Mouse (Mus musculus) heart, embryonic 16.5 days (tissue): ENCODE results near the gene Hipk1. TPM values are rescaled to one million over a fixed set of nuclear protein-coding genes. Genes with fewer than 3 reads are reported as not detected.
A peak's percentile ranks its signal among the peaks of the same experiment; 100 is the strongest.
"Not testable (repeated sequence)": the region's sequence is repeated elsewhere in the genome, so short reads cannot be mapped to it uniquely, and the experiment has no call there.

Experiments
- ATAC-seq: fragments of 200-750 bp; cut with Nextera tagmentation; replicated peaks from 2 replicates; pipeline ENCODE4 v1.8.0; 2017; ENCODE audit warnings: moderate number of reproducible peaks; ENCODE audit not compliant: insufficient read depth, low FRiP score; ENCODE audit errors: extremely low read depth
- H3K27ac ChIP-seq: fragments of 300-500 bp; sonication (generic); 2 replicates; pipeline ENCODE4 v1.5.1; 2014; ENCODE audit warnings: mild to moderate bottlenecking, low read length, control low read depth, moderate library complexity
- H3K27me3 ChIP-seq: fragments of 300-500 bp; sonication (generic); 2 replicates; pipeline ENCODE4 v1.6.1; 2014; ENCODE audit warnings: low read length, mixed read lengths; ENCODE audit not compliant: control insufficient read depth, insufficient read depth
- H3K36me3 ChIP-seq: fragments of 300-500 bp; sonication (generic); 2 replicates; pipeline ENCODE4 v1.6.1; 2014; ENCODE audit not compliant: control insufficient read depth, insufficient read depth
- H3K4me1 ChIP-seq: fragments of 300-500 bp; sonication (generic); 2 replicates; pipeline ENCODE4 v1.6.1; 2014; ENCODE audit warnings: low read length, mixed read lengths; ENCODE audit not compliant: control insufficient read depth, insufficient read depth
- H3K4me2 ChIP-seq: fragments of 300-500 bp; sonication (generic); 2 replicates; pipeline ENCODE4 v1.6.1; 2014; ENCODE audit warnings: low read depth, mild to moderate bottlenecking, control low read depth, low read length
- H3K4me3 ChIP-seq: fragments of 300-500 bp; sonication (generic); 2 replicates; pipeline ENCODE4 v1.5.1; 2014; ENCODE audit warnings: mild to moderate bottlenecking, control low read depth, low read length
- H3K9ac ChIP-seq: fragments of 300-500 bp; sonication (generic); 2 replicates; pipeline ENCODE4 v1.6.1; 2014; ENCODE audit warnings: low read length, control low read depth
- H3K9me3 ChIP-seq: fragments of 300-500 bp; sonication (generic); replicated peaks from 2 replicates; pipeline ENCODE4 v1.6.1; 2016; ENCODE audit warnings: low read length; ENCODE audit not compliant: control insufficient read depth
- WGBS: fragments of 180-500 bp; shearing (Covaris S2); extraction: QIAGEN DNeasy Blood & Tissue Kit; methylation state at CpG from one replicate; pipeline ENCODE4 v1.1.7; 2014; 5-methylcytosine and 5-hydroxymethylcytosine counted together
- polyA plus RNA-seq: library from polyadenylated mRNA; unstranded; fragments of >200 nt; fragmentation: Nextera tagmentation; extraction: Ambion mirVana; gene quantifications from 2 replicates; pipeline ENCODE4 v1.2.1, GENCODE M21; 2015

Gene Hipk1
- polyA plus RNA-seq, 1 experiment from 2014 or later, result 11.6 TPM

DNA sequence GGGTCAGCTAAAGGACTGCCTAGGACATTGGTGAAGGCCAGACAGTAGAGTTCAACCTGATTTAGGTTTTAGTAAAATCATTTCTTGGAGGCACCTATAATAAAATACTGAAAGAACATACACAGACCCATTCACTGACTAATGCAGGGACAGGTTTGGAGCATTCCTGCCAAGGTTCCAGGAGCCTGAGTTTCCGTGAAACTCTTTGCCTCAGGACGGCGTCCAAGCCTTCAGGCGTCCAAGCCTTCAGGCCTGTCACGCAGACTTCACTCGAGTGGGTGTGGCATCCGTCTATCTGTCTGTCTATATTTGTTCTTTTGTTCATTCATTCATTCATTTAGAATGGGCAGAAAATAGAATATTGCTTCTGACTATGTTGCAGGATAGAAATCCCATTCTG is 39.8 kb upstream of the Hipk1 start:
- Histone ChIP-seq H3K9ac (no peak overlapping the region), H3K4me1 (peaks cover 14% of the 10 kb centered on the region; the same call in 1 of the 2 replicates), H3K27me3 (no peaks in the 10 kb centered on the region), H3K4me3 (no peak overlapping the region), H3K4me2 (no peak overlapping the region), H3K36me3 (peaks cover 3% of the 10 kb centered on the region; the same call in 1 of the 2 replicates), H3K27ac (peak overlapping the region; percentile 22), H3K9me3 (no peaks in the 10 kb centered on the region)
- no peak for ATAC-seq
- 45% methylated on average over 7 of the region's 7 CpGs for WGBS

DNA sequence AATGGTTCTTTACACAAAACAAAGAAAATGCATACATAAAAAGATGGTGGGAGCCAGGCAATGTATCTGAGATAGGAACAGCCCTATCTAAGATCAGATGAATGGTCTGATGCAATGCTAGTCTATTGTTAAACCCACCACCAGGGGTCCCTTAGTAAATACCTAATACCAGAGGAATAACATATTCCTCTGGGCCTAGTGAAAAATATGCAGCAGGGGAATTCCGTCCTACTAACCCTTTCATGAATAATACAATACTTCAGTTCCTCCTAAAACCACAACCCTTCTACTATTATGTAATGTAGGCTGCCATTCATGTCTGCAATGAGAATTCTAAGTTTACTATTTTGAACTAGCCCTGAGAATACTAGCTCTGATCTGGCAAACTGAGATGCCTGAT is 39.3 kb upstream of the Hipk1 start:
- not testable (repeated sequence) for H3K27me3 ChIP-seq, H3K4me3 ChIP-seq, H3K9ac ChIP-seq, ATAC-seq, H3K36me3 ChIP-seq, H3K9me3 ChIP-seq, H3K4me2 ChIP-seq
- Histone ChIP-seq H3K4me1 (peaks cover 14% of the 10 kb centered on the region; the same call in 1 of the 2 replicates), H3K27ac (peak overlapping the region; percentile 22)
- WGBS, result 63% methylated on average over 1 of the region's 1 CpGs

DNA sequence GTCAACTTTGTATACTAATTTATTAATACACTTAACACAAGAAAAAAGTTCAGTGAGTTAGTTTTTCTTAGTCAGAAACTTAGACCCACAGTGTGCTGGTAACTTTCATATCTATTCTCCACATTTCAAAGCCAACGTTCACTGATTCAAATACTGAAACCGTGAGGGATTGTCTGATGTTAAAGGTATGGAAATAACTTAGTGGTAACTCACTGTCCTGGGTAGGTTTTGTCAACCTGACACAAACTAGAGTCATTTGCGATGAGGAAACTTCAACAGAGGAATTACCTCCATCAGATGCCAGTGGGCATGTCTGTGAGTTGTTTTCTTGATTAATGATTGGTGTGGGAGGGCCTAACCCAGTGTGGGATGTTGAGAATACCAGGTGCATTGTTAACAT is 37.7 kb upstream of the Hipk1 start:
- WGBS, result 83% methylated on average over 3 of the region's 3 CpGs
- Histone ChIP-seq H3K36me3 (peaks cover 3% of the 10 kb centered on the region; the same call in 1 of the 2 replicates), H3K27me3 (no peaks in the 10 kb centered on the region), H3K9me3 (no peaks in the 10 kb centered on the region), H3K9ac (no peak overlapping the region), H3K27ac (no peak overlapping the region), H3K4me1 (peaks cover 14% of the 10 kb centered on the region; the same call in 1 of the 2 replicates), H3K4me3 (no peak overlapping the region), H3K4me2 (no peak overlapping the region)
- no peak for ATAC-seq

DNA sequence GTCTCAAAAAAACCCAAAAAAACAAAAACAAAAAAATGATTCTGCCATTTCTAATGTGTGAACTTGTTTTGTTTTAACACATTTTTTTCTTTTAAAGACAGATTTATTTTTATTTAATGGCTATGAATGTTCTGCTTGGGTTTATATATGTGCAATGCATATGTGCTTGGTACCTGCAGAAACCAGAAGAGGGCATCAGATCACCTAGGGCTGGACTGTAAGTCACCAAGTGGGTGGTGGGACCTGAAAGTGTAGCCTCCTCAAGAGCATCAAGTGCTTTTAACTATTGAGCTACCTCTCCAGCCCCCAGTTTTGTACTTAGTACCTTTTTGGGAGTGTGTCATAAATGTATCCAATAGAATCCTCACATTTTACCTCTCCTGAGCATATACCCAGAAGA is 36.2 kb upstream of the Hipk1 start:
- Histone ChIP-seq H3K9me3 (no peaks in the 10 kb centered on the region), H3K36me3 (peaks cover 6% of the 10 kb centered on the region; the same call in 1 of the 2 replicates), H3K9ac (no peak overlapping the region), H3K27ac (no peak overlapping the region), H3K4me2 (no peak overlapping the region), H3K4me1 (peaks cover 11% of the 10 kb centered on the region; the same call in 1 of the 2 replicates), H3K27me3 (no peaks in the 10 kb centered on the region), H3K4me3 (no peak overlapping the region)
- ATAC-seq, result no peak

DNA sequence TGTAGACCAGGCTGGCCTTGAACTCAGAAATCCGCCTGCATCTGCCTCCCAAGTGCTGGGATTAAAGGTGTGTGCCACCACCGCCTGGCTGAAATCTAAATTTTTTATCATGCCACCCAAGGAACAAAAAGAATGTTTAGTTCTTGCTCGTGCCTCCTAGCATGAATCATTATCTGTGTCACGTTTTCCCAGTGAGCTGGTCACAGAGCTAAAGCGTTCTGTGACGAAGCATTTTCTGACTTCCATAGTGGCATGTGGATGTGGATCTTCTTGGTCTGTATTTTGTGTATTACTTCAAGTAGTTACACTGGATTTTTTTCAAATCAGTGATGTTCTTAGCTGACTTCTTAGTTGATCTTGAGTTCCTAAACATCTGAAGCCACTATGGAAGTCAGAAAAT is 19.6 kb upstream of the Hipk1 start:
- H3K9ac ChIP-seq, result no peak overlapping the region
- H3K4me1 ChIP-seq, result peaks cover 12% of the 10 kb centered on the region; the same call in 1 of the 2 replicates
- no peak overlapping the region for H3K4me3 ChIP-seq
- H3K4me2 ChIP-seq, result no peak overlapping the region
- ATAC-seq, result no peak
- H3K9me3 ChIP-seq, result no peaks in the 10 kb centered on the region
- no peak overlapping the region for H3K27ac ChIP-seq
- 85% methylated on average over 6 of the region's 6 CpGs for WGBS
- H3K27me3 ChIP-seq, result no peaks in the 10 kb centered on the region
- H3K36me3 ChIP-seq, result peaks cover 19% of the 10 kb centered on the region

DNA sequence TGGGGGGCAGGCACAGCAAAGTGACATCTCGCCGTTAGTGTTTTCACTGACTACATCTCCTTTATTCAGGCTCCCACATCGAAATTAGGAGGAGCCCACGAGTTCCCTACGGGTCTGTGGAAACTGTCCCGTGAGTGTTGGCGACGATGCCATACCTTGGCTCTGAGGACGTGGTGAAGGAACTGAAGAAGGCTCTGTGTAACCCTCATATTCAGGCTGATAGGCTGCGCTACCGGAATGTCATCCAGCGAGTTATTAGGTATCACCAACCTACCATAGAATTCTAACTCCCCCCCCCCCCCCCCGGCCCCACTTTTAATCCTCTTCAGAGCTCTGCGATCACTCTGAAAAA is 18.4 kb upstream of the Hipk1 start:
- WGBS, result 2% methylated on average over 14 of the region's 14 CpGs
- Histone ChIP-seq H3K4me1 (peaks cover 12% of the 10 kb centered on the region; the same call in 1 of the 2 replicates), H3K27ac (peak overlapping the region; percentile 95), H3K9ac (peak overlapping the region; percentile 92), H3K4me3 (peak overlapping the region; percentile 64), H3K9me3 (no peaks in the 10 kb centered on the region), H3K27me3 (no peaks in the 10 kb centered on the region), H3K36me3 (peaks cover 15% of the 10 kb centered on the region), H3K4me2 (peak overlapping the region; percentile 77)
- peak; percentile 39 for ATAC-seq

DNA sequence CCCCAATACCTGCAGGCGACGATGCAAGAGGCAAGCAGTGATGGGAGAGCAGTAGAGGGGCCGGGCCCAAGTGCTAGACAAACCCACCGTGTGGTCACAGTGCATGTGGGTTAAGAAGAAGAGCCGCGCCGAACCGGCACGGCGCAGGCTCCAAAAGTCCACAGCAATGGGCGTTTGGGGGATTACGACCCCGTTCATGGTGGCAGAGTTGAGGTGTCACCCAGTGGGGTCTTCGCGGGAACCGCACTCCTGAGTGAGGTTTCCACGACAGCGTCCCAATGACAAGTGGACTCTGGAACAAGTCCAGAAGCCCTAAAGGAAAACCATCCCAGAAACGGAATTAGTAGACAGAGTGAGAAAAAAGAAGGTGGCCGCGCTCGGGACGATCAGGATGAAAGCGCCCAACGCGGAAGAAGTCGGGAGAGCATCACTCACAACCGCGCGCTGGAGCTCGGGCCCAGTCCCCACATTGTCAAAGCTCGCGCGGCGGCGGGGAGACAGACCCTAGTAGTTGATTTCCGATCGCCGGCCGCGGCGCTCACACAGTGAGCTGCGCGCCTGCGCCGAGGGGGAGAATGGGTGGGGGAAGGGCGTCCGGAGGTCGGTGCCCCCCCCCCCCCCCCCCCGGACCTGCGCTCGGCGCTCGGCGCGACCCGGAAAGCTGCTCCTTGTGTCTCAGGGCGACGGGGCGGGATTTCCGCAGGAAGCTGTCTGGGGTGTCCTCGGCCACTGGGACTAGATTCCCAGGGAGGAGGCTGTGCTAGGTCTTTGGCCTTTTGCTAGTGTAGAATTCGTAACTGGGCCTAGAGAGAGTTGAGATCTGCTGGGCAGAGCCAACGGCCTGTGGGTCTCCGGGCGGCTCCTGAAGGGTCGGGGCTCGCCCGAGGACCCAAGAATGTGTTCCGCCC is 17.8 kb upstream of the Hipk1 start, which contains the start of the genes Dclre1b, Ap4b1 and Gm43064:
Dclre1b (minus strand) TSS at position 554 of the 908 bp plus-strand sequence.
Ap4b1 (plus strand) TSS at position 630 of the 908 bp plus-strand sequence.
Gm43064 (plus strand) TSS at position 683 of the 908 bp plus-strand sequence.
- Histone ChIP-seq H3K27me3 (no peaks in the 10 kb centered on the region), H3K4me3 (peak within 1 kb of the TSS; percentile 64), H3K4me1 (peaks cover 12% of the 10 kb centered on the region; the same call in 1 of the 2 replicates), H3K4me2 (peak within 1 kb of the TSS; percentile 78), H3K36me3 (peaks cover 16% of the 10 kb centered on the region), H3K27ac (peak within 1 kb of the TSS; percentile 95), H3K9ac (peak within 1 kb of the TSS; percentile 92), H3K9me3 (no peaks in the 10 kb centered on the region)
- ATAC-seq, result peak; percentile 91
- WGBS, result under 1% methylated on average over 64 of the region's 70 CpGs

DNA sequence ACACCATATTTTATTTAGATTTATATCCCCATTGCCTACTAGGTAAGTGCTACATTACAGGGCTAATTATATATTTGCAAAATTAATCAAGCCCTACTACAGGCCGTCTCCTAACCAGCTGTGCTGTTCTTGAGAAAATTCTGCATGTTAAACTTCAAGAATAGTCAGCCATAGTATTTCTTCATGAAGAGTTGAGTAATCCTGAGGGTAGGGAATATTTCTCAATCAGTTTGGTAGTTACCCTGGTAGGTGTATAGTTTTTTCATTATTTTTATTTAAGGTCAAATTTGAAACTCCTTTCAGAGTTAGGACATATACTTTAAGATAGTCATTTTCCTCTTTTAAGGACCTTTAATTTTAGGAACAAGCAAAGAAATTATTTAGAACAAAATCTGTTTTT is 14.3 kb upstream of the Hipk1 start:
- Histone ChIP-seq H3K4me3 (no peak overlapping the region), H3K27me3 (no peaks in the 10 kb centered on the region), H3K36me3 (peaks cover 19% of the 10 kb centered on the region), H3K4me2 (no peak overlapping the region), H3K4me1 (peaks cover 24% of the 10 kb centered on the region), H3K9me3 (no peaks in the 10 kb centered on the region), H3K27ac (no peak overlapping the region), H3K9ac (no peak overlapping the region)
- no peak for ATAC-seq
- 88% methylated on average over 1 of the region's 1 CpGs for WGBS

DNA sequence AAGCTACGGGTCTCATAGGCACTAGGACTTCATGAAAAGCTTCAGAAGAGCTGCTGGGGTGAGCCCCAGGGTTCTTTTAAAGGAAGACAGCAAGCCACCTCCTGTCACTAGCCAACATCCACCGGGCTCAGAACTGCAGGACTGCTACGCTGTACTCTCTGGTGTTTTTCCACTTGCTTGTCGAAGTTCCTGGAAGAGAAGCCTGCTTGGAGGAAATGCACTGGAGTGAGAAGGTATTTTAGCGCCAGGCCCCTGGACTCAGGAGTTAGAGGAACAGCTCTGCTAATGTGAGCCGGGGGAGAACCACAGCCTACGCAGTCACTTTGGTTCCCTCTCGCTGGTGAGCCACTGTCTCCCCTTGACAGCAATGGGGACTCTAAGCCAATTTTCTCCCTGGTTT is 11.5 kb upstream of the Hipk1 start:
- 73% methylated on average over 8 of the region's 8 CpGs for WGBS
- Histone ChIP-seq H3K9ac (no peak overlapping the region), H3K4me2 (no peak overlapping the region), H3K4me3 (no peak overlapping the region), H3K27me3 (no peaks in the 10 kb centered on the region), H3K27ac (peak overlapping the region; percentile 79), H3K4me1 (peaks cover 13% of the 10 kb centered on the region), H3K36me3 (peaks cover 19% of the 10 kb centered on the region), H3K9me3 (no peaks in the 10 kb centered on the region)
- no peak for ATAC-seq
